In the genomic region with DNA sequence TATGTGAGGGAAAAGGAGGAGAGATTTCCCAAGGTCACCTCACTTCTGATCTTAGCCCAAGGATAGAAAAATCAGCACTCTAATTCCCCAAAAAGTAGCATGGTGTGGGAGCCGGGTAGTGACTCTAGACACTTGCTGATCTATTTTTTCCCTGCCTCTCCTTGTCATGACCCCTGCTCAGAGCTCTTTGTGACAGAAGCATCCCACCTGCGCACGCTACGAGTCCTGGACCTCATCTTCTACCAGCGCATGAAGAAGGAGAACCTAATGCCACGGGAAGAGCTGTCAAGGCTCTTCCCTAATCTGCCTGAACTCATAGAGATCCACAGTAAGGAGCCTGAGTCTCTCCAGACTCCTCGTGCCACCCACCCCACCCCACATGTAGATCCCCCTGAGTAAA, we compare ENCODE assay signal across 22 mouse cellular contexts. TPM values are rescaled to one million over a fixed set of nuclear protein-coding genes. Genes with fewer than 3 reads are reported as not detected.
"Had no signal": no experiment of that assay in that cellular context is flagged by ENCODE, and none has a peak within 500 bp of the region (broad histone marks: within the 10 kb centered on the region; RNA-seq: fewer than 3 reads in every experiment).

No protein-coding gene starts in this region.

- H3K9ac ChIP-seq: liver, embryonic 13.5 days; liver, embryonic 15.5 days; lung, embryonic 14.5 days; midbrain, embryonic 12.5 days; neural tube, embryonic 13.5 days; neural tube, embryonic 15.5 days had no signal

- H3K4me3 ChIP-seq: liver, embryonic 13.5 days; liver, embryonic 15.5 days; midbrain, embryonic 10.5 days; midbrain, embryonic 12.5 days; myocyte; neural tube, embryonic 13.5 days; neural tube, embryonic 15.5 days had no signal

- H3K9me3 ChIP-seq: liver, embryonic 13.5 days; liver, embryonic 15.5 days; midbrain, embryonic 10.5 days; midbrain, embryonic 12.5 days; neural tube, embryonic 13.5 days; neural tube, embryonic 15.5 days had no signal

- H3K4me1 ChIP-seq: liver, embryonic 13.5 days; liver, embryonic 15.5 days; midbrain, embryonic 10.5 days; midbrain, embryonic 12.5 days; neural tube, embryonic 13.5 days; neural tube, embryonic 15.5 days had no signal

- ATAC-seq: midbrain, embryonic 16.5 days had no signal

- H3K27me3 ChIP-seq: liver, embryonic 13.5 days; liver, embryonic 15.5 days; midbrain, embryonic 12.5 days; neural tube, embryonic 13.5 days; neural tube, embryonic 15.5 days had no signal

- H3K4me2 ChIP-seq: liver, embryonic 13.5 days; liver, embryonic 15.5 days; lung, embryonic 14.5 days; midbrain, embryonic 12.5 days; neural tube, embryonic 13.5 days; neural tube, embryonic 15.5 days had no signal

- DNase-seq: liver, embryonic 13.5 days; lung, adult 18-20 months; lung, embryonic 14.5 days; lung, postnatal 10 days; lung, postnatal 4 days; midbrain, embryonic 14.5 days; retina, postnatal 1 day; right cerebral cortex, adult 18-20 months; right cerebral cortex, postnatal 25 days; right cerebral cortex, postnatal 4 days; spleen, adult 18-20 months; thymus, adult 18-20 months; thymus, postnatal 14 days; thymus, postnatal 36 days had no signal

- H3K27ac ChIP-seq: liver, embryonic 13.5 days; liver, embryonic 15.5 days; midbrain, embryonic 10.5 days; midbrain, embryonic 12.5 days; neural tube, embryonic 13.5 days; neural tube, embryonic 15.5 days had no signal

RNA-seq across cellular contexts. Expression of a gene that starts 22.2 kb away (rescaled TPM):
- total RNA-seq: megakaryocyte-erythroid progenitor cell, adult 5-6 weeks had no signal
